Mouse (Mus musculus) lung, postnatal 0 days (tissue): ENCODE results near the gene S1pr4. TPM values are rescaled to one million over a fixed set of nuclear protein-coding genes. Genes with fewer than 3 reads are reported as not detected.

ENCODE experiments used
- ATAC-seq: fragments of 200-750 bp; cut with Nextera tagmentation; 2 replicates; pipeline ENCODE4 v1.8.0; 2017; ENCODE audit warnings: moderate library complexity
- DNase-seq: peaks from one replicate; pipeline ENCODE4 v3.0.0-alpha.2; 2016; ENCODE audit warnings: low spot score
- H3K27ac ChIP-seq: fragments of 300-500 bp; sonication (generic); 2 replicates; pipeline ENCODE4 v1.5.1; 2014; ENCODE audit warnings: antibody characterized with exemption, mild to moderate bottlenecking, low read length, mixed read lengths
- H3K27me3 ChIP-seq: fragments of 300-500 bp; sonication (generic); replicated peaks from 2 replicates; pipeline ENCODE4 v1.6.1; 2014; ENCODE audit warnings: low read length, mixed read lengths; ENCODE audit not compliant: insufficient read depth
- H3K36me3 ChIP-seq: fragments of 300-500 bp; sonication (generic); 2 replicates; pipeline ENCODE4 v1.6.1; 2014; ENCODE audit warnings: low read length, mixed read lengths; ENCODE audit not compliant: insufficient read depth
- H3K4me1 ChIP-seq: fragments of 300-500 bp; sonication (generic); 2 replicates; pipeline ENCODE4 v1.6.1; 2014; ENCODE audit warnings: antibody characterized with exemption, low read depth, low read length, mixed read lengths; ENCODE audit not compliant: insufficient read depth
- H3K4me2 ChIP-seq: fragments of 300-500 bp; sonication (generic); replicated peaks from 2 replicates; pipeline ENCODE4 v1.6.1; 2014; ENCODE audit warnings: low read depth, mild to moderate bottlenecking, low read length, moderate library complexity, mixed read lengths
- H3K4me3 ChIP-seq: fragments of 300-500 bp; sonication (generic); 2 replicates; pipeline ENCODE4 v1.5.1; 2014; ENCODE audit warnings: low read depth, low read length
- H3K9ac ChIP-seq: fragments of 300-500 bp; sonication (generic); replicated peaks from 2 replicates; pipeline ENCODE4 v1.6.1; 2014; ENCODE audit warnings: low read depth, mild to moderate bottlenecking
- H3K9me3 ChIP-seq: fragments of 300-500 bp; sonication (generic); 2 replicates; pipeline ENCODE4 v1.6.1; 2016; ENCODE audit warnings: low read length, mixed read lengths
- CTCF ChIP-seq: IDR thresholded peaks from 2 replicates; pipeline ENCODE4 v1.5.1; 2016; ENCODE audit warnings: antibody characterized with exemption, mild to moderate bottlenecking
- EP300 ChIP-seq: IDR thresholded peaks from 2 replicates; pipeline ENCODE4 v1.6.1; 2016; ENCODE audit warnings: antibody characterized with exemption, mild to moderate bottlenecking, control low read depth
- WGBS: fragments of 180-500 bp; shearing (Covaris S2); extraction: QIAGEN DNeasy Blood & Tissue Kit; methylation state at CpG from one replicate; pipeline ENCODE4 v1.1.7; 2014; 5-methylcytosine and 5-hydroxymethylcytosine counted together
- polyA plus RNA-seq: library from polyadenylated mRNA; unstranded; fragments of >200 nt; fragmentation: Nextera tagmentation; extraction: Ambion mirVana; gene quantifications from 2 replicates; pipeline ENCODE4 v1.2.1, GENCODE M21; 2015

Gene S1pr4
- 19.0 and 19.3 TPM in 2 replicates for polyA plus RNA-seq

- Histone ChIP-seq H3K4me2 (peak within 1 kb of the TSS; percentile 86), H3K27ac (peak within 1 kb of the TSS; percentile 57; the same call in 1 of the 2 replicates), H3K9me3 (no peaks in the 10 kb centered on the region), H3K4me1 (peaks cover 13% of the 10 kb centered on the region; the same call in 1 of the 2 replicates), H3K36me3 (no peaks in the 10 kb centered on the region), H3K4me3 (peak within 1 kb of the TSS; percentile 16), H3K9ac (no peak within 1 kb of the TSS), H3K27me3 (no peaks in the 10 kb centered on the region; the same call in 1 of the 2 replicates)
- WGBS: 86% methylated on average over 2 of the region's 3 CpGs
- ATAC-seq: no peak
- no peak for DNase-seq
- TF ChIP-seq CTCF: no peak
- no peak for TF ChIP-seq EP300
Measured at GRCm38 (mm10) chr10:81500032-81500431, at the start of gene S1pr4. Gene S1pr4 (minus strand): TSS chr10:81500132.

GRCm38 (mm10) chr10:81548944-81549343, 49.0 kb upstream of the S1pr4 start:
- 49% methylated on average over 5 of the region's 5 CpGs for WGBS
- TF ChIP-seq EP300 (no peak), CTCF (no peak)
- H3K4me1 ChIP-seq: peaks cover 7% of the 10 kb centered on the region

GRCm38 (mm10) chr10:81546788-81547571, 47.0 kb upstream of the S1pr4 start:
- TF ChIP-seq EP300 (no peak), CTCF (no peak)
- DNase-seq: no peak
- H3K9ac ChIP-seq: no peak overlapping the region
- no peak overlapping the region for H3K4me3 ChIP-seq
- no peaks in the 10 kb centered on the region for H3K36me3 ChIP-seq
- no peaks in the 10 kb centered on the region for H3K9me3 ChIP-seq
- no peak overlapping the region for H3K4me2 ChIP-seq
- no peaks in the 10 kb centered on the region for H3K27me3 ChIP-seq
- H3K4me1 ChIP-seq: peaks cover 25% of the 10 kb centered on the region; the same call in 1 of the 2 replicates
- no peak for ATAC-seq
- 90% methylated on average over 13 of the region's 13 CpGs for WGBS
- no peak overlapping the region for H3K27ac ChIP-seq

More at GRCm38 (mm10) chr10:81548944-81549343, 49.0 kb upstream of the S1pr4 start:
- no peaks in the 10 kb centered on the region for H3K36me3 ChIP-seq
- H3K27ac ChIP-seq: no peak overlapping the region; the same call in 1 of the 2 replicates
- H3K4me2 ChIP-seq: no peak overlapping the region
- ATAC-seq: no peak
- no peaks in the 10 kb centered on the region for H3K9me3 ChIP-seq
- DNase-seq: peak; percentile 52
- H3K4me3 ChIP-seq: no peak overlapping the region
- no peaks in the 10 kb centered on the region for H3K27me3 ChIP-seq
- no peak overlapping the region for H3K9ac ChIP-seq

GRCm38 (mm10) chr10:81546332-81546731, 46.4 kb upstream of the S1pr4 start:
- H3K4me1 ChIP-seq: peaks cover 24% of the 10 kb centered on the region; the same call in 1 of the 2 replicates
- no peak for ATAC-seq

GRCm38 (mm10) chr10:81545161-81545747, 45.3 kb upstream of the S1pr4 start, which contains the start of gene Gna11:
Gene Gna11 (minus strand): TSS chr10:81545190.
- Histone ChIP-seq H3K27me3 (no peaks in the 10 kb centered on the region), H3K9ac (peak within 1 kb of the TSS; percentile 82), H3K4me3 (peak within 1 kb of the TSS; percentile 82), H3K9me3 (no peaks in the 10 kb centered on the region), H3K4me2 (peak within 1 kb of the TSS; percentile 96), H3K4me1 (peaks cover 23% of the 10 kb centered on the region; the same call in 1 of the 2 replicates), H3K27ac (peak within 1 kb of the TSS; percentile 48), H3K36me3 (no peaks in the 10 kb centered on the region)
- ATAC-seq (peak; percentile 97), DNase-seq (peak; percentile 99)
- under 1% methylated on average over 51 of the region's 59 CpGs for WGBS
- TF ChIP-seq CTCF: no peak
- no peak for TF ChIP-seq EP300

More at GRCm38 (mm10) chr10:81546332-81546731, 46.4 kb upstream of the S1pr4 start:
- H3K4me3 ChIP-seq: no peak overlapping the region
- DNase-seq: peak; percentile 33
- no peak overlapping the region for H3K4me2 ChIP-seq
- H3K36me3 ChIP-seq: no peaks in the 10 kb centered on the region
- H3K27me3 ChIP-seq: no peaks in the 10 kb centered on the region
- TF ChIP-seq CTCF (no peak), EP300 (no peak)
- WGBS: 59% methylated on average over 5 of the region's 5 CpGs
- no peaks in the 10 kb centered on the region for H3K9me3 ChIP-seq
- no peak overlapping the region for H3K9ac ChIP-seq
- peak overlapping the region; percentile 32; the same call in 1 of the 2 replicates for H3K27ac ChIP-seq
